Mouse (Mus musculus) neural tube, embryonic 14.5 days (tissue): ENCODE data around the gene Sptbn1. TPM values are rescaled to one million over a fixed set of nuclear protein-coding genes. Genes with fewer than 3 reads are reported as not detected.

Experiments
- ATAC-seq: fragments of 200-750 bp; cut with Nextera tagmentation; 2 replicates; pipeline ENCODE4 v1.8.0; 2017; ENCODE audit warnings: low read depth, mild to moderate bottlenecking, moderate TSS enrichment, moderate library complexity
- H3K27ac ChIP-seq: fragments of 300-500 bp; sonication (generic); 2 replicates; pipeline ENCODE4 v1.5.1; 2014; ENCODE audit warnings: low read depth, mild to moderate bottlenecking, control low read depth, low read length, moderate library complexity, mixed read lengths
- H3K27me3 ChIP-seq: fragments of 300-500 bp; sonication (generic); 2 replicates; pipeline ENCODE4 v1.6.1; 2014; ENCODE audit warnings: low read length; ENCODE audit not compliant: control insufficient read depth, insufficient read depth
- H3K36me3 ChIP-seq: fragments of 300-500 bp; sonication (generic); 2 replicates; pipeline ENCODE4 v1.6.1; 2014; ENCODE audit warnings: low read length, mixed read lengths; ENCODE audit not compliant: control insufficient read depth, insufficient read depth
- H3K4me1 ChIP-seq: fragments of 300-500 bp; sonication (generic); 2 replicates; pipeline ENCODE4 v1.6.1; 2014; ENCODE audit warnings: low read length; ENCODE audit not compliant: control insufficient read depth, insufficient read depth
- H3K4me2 ChIP-seq: fragments of 300-500 bp; sonication (generic); 2 replicates; pipeline ENCODE4 v1.6.1; 2014; ENCODE audit warnings: mild to moderate bottlenecking, low read depth, low read length, control low read depth
- H3K4me3 ChIP-seq: fragments of 300-500 bp; sonication (generic); 2 replicates; pipeline ENCODE4 v1.5.1; 2014; ENCODE audit warnings: low read depth, low read length, control low read depth, mixed read lengths
- H3K9ac ChIP-seq: fragments of 300-500 bp; sonication (generic); replicated peaks from 2 replicates; pipeline ENCODE4 v1.6.1; 2014; ENCODE audit warnings: low read depth, mild to moderate bottlenecking, control low read depth, low read length, mixed read lengths
- H3K9me3 ChIP-seq: fragments of 300-500 bp; sonication (generic); 2 replicates; pipeline ENCODE4 v1.6.1; 2016; ENCODE audit warnings: low read length; ENCODE audit not compliant: control insufficient read depth
- WGBS: fragments of 180-500 bp; shearing (Covaris S2); extraction: QIAGEN DNeasy Blood & Tissue Kit; methylation state at CpG from one replicate; pipeline ENCODE4 v1.1.7; 2014; 5-methylcytosine and 5-hydroxymethylcytosine counted together
- polyA plus RNA-seq: library from polyadenylated mRNA; unstranded; fragments of >200 nt; fragmentation: Nextera tagmentation; extraction: Ambion mirVana; gene quantifications from 2 replicates; pipeline ENCODE4 v1.2.1, GENCODE M21; 2014

Sptbn1 gene
- polyA plus RNA-seq, 1 experiment from 2014 or later = 201 TPM

DNA sequence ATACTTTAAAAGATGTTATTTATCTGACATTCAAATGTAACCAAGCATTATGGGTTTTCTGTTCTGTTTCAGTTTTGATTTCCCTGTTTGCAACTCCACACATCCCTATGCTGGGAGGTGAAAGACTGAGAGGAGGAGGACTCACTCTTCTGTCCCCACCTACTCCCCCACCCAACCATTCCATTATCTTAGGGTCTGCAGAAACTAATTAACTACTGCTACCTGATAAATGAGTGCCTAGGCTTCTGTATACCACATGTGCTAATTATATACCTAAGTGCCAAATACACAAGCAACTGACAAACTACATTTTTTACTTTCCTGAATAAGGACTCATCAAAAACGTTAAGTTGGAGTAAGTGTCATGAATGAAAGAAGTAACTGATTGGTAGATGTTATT, 23.8 kb downstream of the Sptbn1 start:
- ATAC-seq = no peak
- no peaks in the 10 kb centered on the region for H3K36me3 ChIP-seq
- H3K4me3 ChIP-seq = no peak overlapping the region
- no peaks in the 10 kb centered on the region for H3K9me3 ChIP-seq
- 75% methylated on average over 1 of the region's 1 CpGs for WGBS
- H3K9ac ChIP-seq = no peak overlapping the region
- no peak overlapping the region for H3K27ac ChIP-seq
- no peaks in the 10 kb centered on the region for H3K27me3 ChIP-seq
- H3K4me2 ChIP-seq = no peak overlapping the region
- H3K4me1 ChIP-seq = no peaks in the 10 kb centered on the region; the same call in 1 of the 2 replicates

DNA sequence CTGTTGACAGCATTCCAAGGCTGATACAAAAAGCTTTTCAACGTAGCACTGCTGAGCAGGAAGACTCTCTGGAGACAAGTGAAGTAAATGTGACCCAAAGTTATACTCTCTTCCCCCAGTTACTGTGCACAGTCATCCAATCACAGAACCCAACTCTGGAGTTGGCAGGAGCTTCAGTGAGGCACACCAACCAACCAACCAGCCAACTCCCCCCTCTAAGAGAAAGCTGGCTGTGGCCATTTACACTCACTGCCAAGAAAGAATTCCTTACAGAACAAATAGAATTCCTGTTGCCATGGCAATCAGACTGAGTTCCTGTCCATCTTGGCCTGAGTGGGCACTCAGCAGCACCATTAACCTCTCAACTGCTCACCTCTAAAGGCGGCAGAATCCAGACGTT, 24.4 kb downstream of the Sptbn1 start:
- H3K36me3 ChIP-seq = no peaks in the 10 kb centered on the region
- H3K27me3 ChIP-seq = no peaks in the 10 kb centered on the region
- H3K9ac ChIP-seq = no peak overlapping the region
- no peak overlapping the region for H3K4me3 ChIP-seq
- H3K4me1 ChIP-seq = no peaks in the 10 kb centered on the region; the same call in 1 of the 2 replicates
- no peaks in the 10 kb centered on the region for H3K9me3 ChIP-seq
- WGBS = 48% methylated on average over 3 of the region's 3 CpGs
- peak; percentile 81 for ATAC-seq
- H3K27ac ChIP-seq = no peak overlapping the region
- no peak overlapping the region for H3K4me2 ChIP-seq

DNA sequence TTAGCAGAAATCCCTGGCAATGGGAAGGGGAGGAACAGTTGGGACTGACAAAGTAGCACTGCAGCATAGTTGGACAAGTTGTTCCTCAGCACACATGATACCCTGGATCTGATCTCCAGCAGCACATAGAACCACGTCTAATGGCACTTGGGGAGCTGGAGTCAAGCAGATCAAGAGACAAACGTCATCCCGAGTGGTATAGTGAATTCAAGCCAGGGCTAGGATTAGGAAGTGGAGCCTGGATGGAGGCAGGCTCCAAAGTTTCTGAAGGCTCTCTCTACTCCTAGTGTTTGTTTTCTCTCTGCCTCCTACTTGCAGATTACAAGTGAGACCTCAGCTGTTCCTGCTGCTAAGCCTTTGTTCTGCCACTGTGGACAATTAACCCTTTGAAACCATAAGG, 27.1 kb downstream of the Sptbn1 start:
- no peak overlapping the region for H3K27ac ChIP-seq
- H3K9ac ChIP-seq = no peak overlapping the region
- ATAC-seq = no peak
- no peaks in the 10 kb centered on the region for H3K27me3 ChIP-seq
- H3K9me3 ChIP-seq = no peaks in the 10 kb centered on the region
- H3K4me2 ChIP-seq = no peak overlapping the region
- H3K4me1 ChIP-seq = no peaks in the 10 kb centered on the region; the same call in 1 of the 2 replicates
- H3K36me3 ChIP-seq = no peaks in the 10 kb centered on the region
- H3K4me3 ChIP-seq = no peak overlapping the region
- 57% methylated on average over 3 of the region's 3 CpGs for WGBS

DNA sequence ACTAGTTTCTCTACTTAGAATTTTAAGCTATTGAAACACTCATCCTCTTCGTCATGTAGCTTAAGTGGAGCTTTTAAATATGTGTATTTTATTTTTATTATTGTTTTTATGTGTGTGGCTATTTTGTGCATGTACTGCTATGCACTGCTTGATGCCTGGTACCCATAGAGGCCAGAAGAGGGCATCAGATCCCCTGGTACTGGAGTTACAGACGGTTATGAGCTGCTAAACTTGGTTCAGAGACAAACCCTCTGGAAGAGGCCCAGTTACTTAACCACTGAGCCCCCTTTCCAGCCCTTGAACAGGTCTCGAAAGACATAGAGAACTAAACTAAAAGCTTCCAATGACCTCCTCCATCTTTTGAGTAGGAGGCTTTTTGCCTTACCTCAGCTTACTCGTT, 30.0 kb downstream of the Sptbn1 start:
- Histone ChIP-seq H3K9ac (no peak overlapping the region), H3K27me3 (no peaks in the 10 kb centered on the region), H3K4me3 (no peak overlapping the region), H3K27ac (no peak overlapping the region), H3K4me2 (no peak overlapping the region), H3K4me1 (no peaks in the 10 kb centered on the region; the same call in 1 of the 2 replicates), H3K9me3 (no peaks in the 10 kb centered on the region), H3K36me3 (no peaks in the 10 kb centered on the region)
- 64% methylated on average over 4 of the region's 4 CpGs for WGBS
- no peak for ATAC-seq

DNA sequence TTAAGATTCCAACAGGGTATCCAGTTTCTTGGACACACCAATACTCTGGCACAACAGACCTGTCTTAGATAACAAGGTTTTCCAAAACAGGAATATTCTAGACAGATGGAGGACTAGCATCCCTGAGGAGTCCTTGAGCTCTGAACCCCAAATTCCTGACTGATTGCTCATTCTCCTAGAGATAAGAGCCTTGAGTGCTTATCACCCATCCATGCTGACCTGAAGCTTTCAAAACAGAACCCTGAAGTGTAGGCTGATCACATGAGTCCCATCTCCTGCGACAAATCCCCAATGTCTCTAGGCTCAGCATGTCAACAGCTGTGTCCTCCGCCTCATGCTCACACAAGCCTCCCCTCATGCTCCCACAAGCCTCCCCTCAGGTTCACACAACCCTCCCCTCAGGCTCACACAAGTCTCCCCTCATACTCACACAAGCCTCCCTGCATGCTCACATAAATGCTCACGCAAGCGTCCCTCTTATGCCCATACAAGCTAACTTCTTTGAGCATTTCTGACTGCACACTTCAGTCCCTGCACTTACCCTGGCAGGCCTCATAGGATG, 31.2 kb downstream of the Sptbn1 start:
- H3K9ac ChIP-seq = no peak overlapping the region
- no peak overlapping the region for H3K4me2 ChIP-seq
- no peaks in the 10 kb centered on the region for H3K9me3 ChIP-seq
- no peaks in the 10 kb centered on the region for H3K36me3 ChIP-seq
- no peaks in the 10 kb centered on the region; the same call in 1 of the 2 replicates for H3K4me1 ChIP-seq
- no peaks in the 10 kb centered on the region for H3K27me3 ChIP-seq
- H3K27ac ChIP-seq = no peak overlapping the region
- no peak for ATAC-seq
- 77% methylated on average over 4 of the region's 4 CpGs for WGBS
- H3K4me3 ChIP-seq = no peak overlapping the region

DNA sequence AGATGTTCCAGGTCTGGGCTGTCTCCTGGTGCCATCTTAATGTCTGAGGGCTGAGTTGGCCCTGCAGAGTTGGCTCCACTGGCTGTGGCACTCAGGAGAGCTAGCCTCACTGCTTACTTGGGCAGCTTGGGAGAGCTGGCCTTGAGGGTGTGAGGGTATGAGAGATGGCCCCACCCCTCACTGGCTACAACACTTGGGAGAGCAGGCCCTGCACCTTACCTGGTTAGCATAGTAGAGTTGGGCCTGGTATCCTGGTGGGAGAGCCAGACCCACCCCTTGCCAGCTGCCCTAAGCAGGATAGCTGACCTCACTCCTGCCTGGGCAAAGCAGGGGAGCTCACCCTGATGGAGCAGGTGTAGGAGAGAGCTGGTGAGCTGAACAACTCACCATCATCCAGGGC, 32.3 kb downstream of the Sptbn1 start:
- H3K4me3 ChIP-seq = no peak overlapping the region
- H3K27me3 ChIP-seq = no peaks in the 10 kb centered on the region
- H3K36me3 ChIP-seq = no peaks in the 10 kb centered on the region
- no peak overlapping the region for H3K9ac ChIP-seq
- ATAC-seq = peak; percentile 10; the same call in 1 of the 2 replicates
- no peaks in the 10 kb centered on the region for H3K9me3 ChIP-seq
- no peak overlapping the region for H3K27ac ChIP-seq
- H3K4me1 ChIP-seq = peaks cover 4% of the 10 kb centered on the region; the same call in 1 of the 2 replicates
- H3K4me2 ChIP-seq = no peak overlapping the region

DNA sequence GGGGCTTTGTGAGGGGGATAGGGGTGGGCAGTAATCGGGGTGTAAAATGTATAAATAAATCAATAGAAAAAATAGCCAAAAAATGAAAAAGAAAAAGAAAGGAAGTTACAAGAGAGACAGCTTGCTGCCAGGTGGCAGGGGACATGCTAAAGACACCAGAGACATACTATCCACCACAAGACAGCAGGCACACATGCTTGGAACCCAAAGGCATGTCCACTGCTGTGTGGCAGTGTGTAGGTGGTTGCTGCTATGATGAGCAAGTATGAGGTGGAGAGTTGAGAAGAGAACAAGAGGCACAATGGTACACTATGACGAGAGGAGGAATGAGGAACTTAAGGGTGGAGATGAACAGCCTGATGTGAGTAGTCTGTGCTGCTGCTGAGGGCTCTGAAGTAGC, 32.8 kb downstream of the Sptbn1 start:
- Histone ChIP-seq H3K4me2 (no peak overlapping the region), H3K4me3 (no peak overlapping the region), H3K27me3 (no peaks in the 10 kb centered on the region), H3K9me3 (no peaks in the 10 kb centered on the region), H3K27ac (no peak overlapping the region), H3K9ac (no peak overlapping the region), H3K36me3 (no peaks in the 10 kb centered on the region), H3K4me1 (peaks cover 4% of the 10 kb centered on the region; the same call in 1 of the 2 replicates)
- no peak for ATAC-seq
- 92% methylated on average over 2 of the region's 2 CpGs for WGBS

DNA sequence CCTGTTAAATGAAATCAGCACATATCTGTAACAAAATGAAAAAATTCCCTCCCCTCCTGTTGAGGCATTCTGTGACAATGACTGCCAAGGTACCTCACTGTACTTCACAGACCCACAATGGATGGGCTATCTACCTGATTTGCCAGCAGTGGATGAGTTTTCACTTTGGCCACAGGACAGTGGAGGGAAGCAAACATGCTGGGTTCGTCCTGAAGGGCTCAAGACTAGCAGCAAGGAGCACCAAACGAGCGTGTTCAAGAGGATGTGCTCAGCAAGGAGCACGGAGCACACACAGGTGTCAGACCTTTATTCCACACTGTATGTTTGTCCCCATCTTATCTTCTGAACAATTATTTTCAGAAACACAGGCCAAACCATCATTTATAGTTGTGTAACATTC, 34.0 kb downstream of the Sptbn1 start:
- no peak for ATAC-seq
- no peak overlapping the region for H3K4me2 ChIP-seq
- no peaks in the 10 kb centered on the region for H3K9me3 ChIP-seq
- no peaks in the 10 kb centered on the region for H3K36me3 ChIP-seq
- no peak overlapping the region for H3K27ac ChIP-seq
- no peak overlapping the region for H3K4me3 ChIP-seq
- whole genome bisulfite sequencing = 89% methylated on average over 4 of the region's 4 CpGs
- no peaks in the 10 kb centered on the region for H3K27me3 ChIP-seq
- H3K9ac ChIP-seq = no peak overlapping the region
- peaks cover 4% of the 10 kb centered on the region; the same call in 1 of the 2 replicates for H3K4me1 ChIP-seq

DNA sequence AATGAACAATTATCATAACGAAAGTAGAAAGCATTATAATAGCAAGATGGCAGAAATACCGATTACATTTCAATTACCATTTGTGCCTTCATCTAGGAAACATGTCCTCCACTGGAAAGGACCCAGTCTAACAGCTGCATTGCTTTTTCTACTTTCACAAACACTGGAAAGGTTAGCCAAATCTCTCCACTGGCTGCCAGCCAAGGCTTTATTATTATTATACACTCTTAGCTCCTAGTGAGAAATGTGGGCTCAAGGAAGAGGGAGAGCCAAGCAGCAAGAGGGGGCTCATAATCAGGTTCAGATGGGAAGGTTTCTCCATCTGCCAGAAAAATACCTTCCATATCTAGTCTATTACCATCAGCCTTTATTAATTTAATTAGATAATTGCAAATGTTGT, 35.9 kb downstream of the Sptbn1 start:
- no peaks in the 10 kb centered on the region for H3K9me3 ChIP-seq
- peaks cover 4% of the 10 kb centered on the region; the same call in 1 of the 2 replicates for H3K4me1 ChIP-seq
- no peak overlapping the region for H3K4me2 ChIP-seq
- H3K9ac ChIP-seq = no peak overlapping the region
- H3K4me3 ChIP-seq = no peak overlapping the region
- no peaks in the 10 kb centered on the region for H3K36me3 ChIP-seq
- no peak overlapping the region for H3K27ac ChIP-seq
- H3K27me3 ChIP-seq = no peaks in the 10 kb centered on the region
- 77% methylated on average over 2 of the region's 2 CpGs for WGBS
- peak; percentile 23; the same call in 1 of the 2 replicates for ATAC-seq
